Mouse (Mus musculus): Measurements from ENCODE around the gene Gm10681. TPM values are rescaled to one million over a fixed set of nuclear protein-coding genes. Genes with fewer than 3 reads are reported as not detected.
"Not testable (repeated sequence)": the region's sequence is repeated elsewhere in the genome, so short reads cannot be mapped to it uniquely, and the experiment has no call there.

Gm10681 gene
- total and polyA plus RNA-seq, 3 experiments: not detected

GRCm38 (mm10) chr3:98560711-98561110 is 27.9 kb downstream of the Gm10681 start:
- not testable (repeated sequence) for H3K9ac ChIP-seq (ENCODE audit: control insufficient read depth, low read depth, low read length, poor library complexity, severe bottlenecking); H3K36me3 ChIP-seq (ENCODE audit: control insufficient read depth in 1 of 2, insufficient read depth in 2 of 2, low read length in 2 of 2); H3K79me2 ChIP-seq (ENCODE audit: control insufficient read depth, insufficient read depth, low read length, poor library complexity); H3K27ac ChIP-seq (ENCODE audit: control insufficient read depth, low read depth, low read length); H3K27me3 ChIP-seq (ENCODE audit: control insufficient read depth in 1 of 2, insufficient read depth in 2 of 2, low read length in 2 of 2); H3K9me3 ChIP-seq (replicated peaks; ENCODE audit: insufficient read depth, low read length); DNase-seq (ENCODE audit: low read depth, low spot score); H3K4me1 ChIP-seq (ENCODE audit: control insufficient read depth in 1 of 2, insufficient read depth in 2 of 2, low read length in 2 of 2); H3K4me3 ChIP-seq (ENCODE audit: control insufficient read depth in 1 of 2, insufficient read depth in 1 of 2, low read depth in 2 of 2, low read length in 2 of 2)

GRCm38 (mm10) chr3:98550832-98551231 is 37.8 kb downstream of the Gm10681 start:
- DNase-seq (ENCODE audit: low read depth, low spot score); H3K79me2 ChIP-seq (ENCODE audit: control insufficient read depth, insufficient read depth, low read length, poor library complexity); H3K36me3 ChIP-seq (ENCODE audit: control insufficient read depth in 1 of 2, insufficient read depth in 2 of 2, low read length in 2 of 2); H3K9me3 ChIP-seq (replicated peaks; ENCODE audit: insufficient read depth, low read length); H3K27ac ChIP-seq (ENCODE audit: control insufficient read depth, low read depth, low read length); H3K4me3 ChIP-seq (ENCODE audit: control insufficient read depth in 1 of 2, insufficient read depth in 1 of 2, low read depth in 2 of 2, low read length in 2 of 2); H3K4me1 ChIP-seq (ENCODE audit: control insufficient read depth in 1 of 2, insufficient read depth in 2 of 2, low read length in 2 of 2); H3K9ac ChIP-seq (ENCODE audit: control insufficient read depth, low read depth, low read length, poor library complexity, severe bottlenecking); H3K27me3 ChIP-seq (ENCODE audit: control insufficient read depth in 1 of 2, insufficient read depth in 2 of 2, low read length in 2 of 2): not testable (repeated sequence)

- not testable (repeated sequence) for H3K9ac ChIP-seq (ENCODE audit: control insufficient read depth, low read depth, low read length, poor library complexity, severe bottlenecking)
Measured at GRCm38 (mm10) chr3:98550215-98550614, 38.4 kb downstream of the Gm10681 start.

GRCm38 (mm10) chr3:98548495-98548894 is 40.1 kb downstream of the Gm10681 start:
- not testable (repeated sequence) for H3K36me3 ChIP-seq (ENCODE audit: control insufficient read depth in 1 of 2, insufficient read depth in 2 of 2, low read length in 2 of 2); H3K4me1 ChIP-seq (ENCODE audit: control insufficient read depth in 1 of 2, insufficient read depth in 2 of 2, low read length in 2 of 2); H3K9me3 ChIP-seq (replicated peaks; ENCODE audit: insufficient read depth, low read length); H3K4me3 ChIP-seq (ENCODE audit: control insufficient read depth in 1 of 2, insufficient read depth in 1 of 2, low read depth in 2 of 2, low read length in 2 of 2); DNase-seq (ENCODE audit: low read depth, low spot score); H3K79me2 ChIP-seq (ENCODE audit: control insufficient read depth, insufficient read depth, low read length, poor library complexity); H3K27ac ChIP-seq (ENCODE audit: control insufficient read depth, low read depth, low read length); H3K27me3 ChIP-seq (ENCODE audit: control insufficient read depth in 1 of 2, insufficient read depth in 2 of 2, low read length in 2 of 2); H3K9ac ChIP-seq (ENCODE audit: control insufficient read depth, low read depth, low read length, poor library complexity, severe bottlenecking)

More at GRCm38 (mm10) chr3:98550215-98550614, 38.4 kb downstream of the Gm10681 start:
- not testable (repeated sequence) for H3K36me3 ChIP-seq (ENCODE audit: control insufficient read depth in 1 of 2, insufficient read depth in 2 of 2, low read length in 2 of 2); DNase-seq (ENCODE audit: low read depth, low spot score); H3K27ac ChIP-seq (ENCODE audit: control insufficient read depth, low read depth, low read length); H3K79me2 ChIP-seq (ENCODE audit: control insufficient read depth, insufficient read depth, low read length, poor library complexity); H3K4me3 ChIP-seq (ENCODE audit: control insufficient read depth in 1 of 2, insufficient read depth in 1 of 2, low read depth in 2 of 2, low read length in 2 of 2); H3K27me3 ChIP-seq (ENCODE audit: control insufficient read depth in 1 of 2, insufficient read depth in 2 of 2, low read length in 2 of 2); H3K4me1 ChIP-seq (ENCODE audit: control insufficient read depth in 1 of 2, insufficient read depth in 2 of 2, low read length in 2 of 2); H3K9me3 ChIP-seq (replicated peaks; ENCODE audit: insufficient read depth, low read length)

GRCm38 (mm10) chr3:98547641-98548040 is 41.0 kb downstream of the Gm10681 start:
- not testable (repeated sequence) for H3K79me2 ChIP-seq (ENCODE audit: control insufficient read depth, insufficient read depth, low read length, poor library complexity); H3K27me3 ChIP-seq (ENCODE audit: control insufficient read depth in 1 of 2, insufficient read depth in 2 of 2, low read length in 2 of 2); H3K27ac ChIP-seq (ENCODE audit: control insufficient read depth, low read depth, low read length); DNase-seq (ENCODE audit: low read depth, low spot score); H3K9ac ChIP-seq (ENCODE audit: control insufficient read depth, low read depth, low read length, poor library complexity, severe bottlenecking); H3K36me3 ChIP-seq (ENCODE audit: control insufficient read depth in 1 of 2, insufficient read depth in 2 of 2, low read length in 2 of 2); H3K4me1 ChIP-seq (ENCODE audit: control insufficient read depth in 1 of 2, insufficient read depth in 2 of 2, low read length in 2 of 2); H3K9me3 ChIP-seq (replicated peaks; ENCODE audit: insufficient read depth, low read length); H3K4me3 ChIP-seq (ENCODE audit: control insufficient read depth in 1 of 2, insufficient read depth in 1 of 2, low read depth in 2 of 2, low read length in 2 of 2)

- H3K27ac ChIP-seq (ENCODE audit: control insufficient read depth, low read depth, low read length): not testable (repeated sequence)
Measured at GRCm38 (mm10) chr3:98524978-98525377, 63.6 kb downstream of the Gm10681 start.

GRCm38 (mm10) chr3:98524552-98524951 is 64.1 kb downstream of the Gm10681 start:
- not testable (repeated sequence) for H3K27ac ChIP-seq (ENCODE audit: control insufficient read depth, low read depth, low read length); H3K79me2 ChIP-seq (ENCODE audit: control insufficient read depth, insufficient read depth, low read length, poor library complexity); H3K4me3 ChIP-seq (ENCODE audit: control insufficient read depth in 1 of 2, insufficient read depth in 1 of 2, low read depth in 2 of 2, low read length in 2 of 2); H3K9ac ChIP-seq (ENCODE audit: control insufficient read depth, low read depth, low read length, poor library complexity, severe bottlenecking); DNase-seq (ENCODE audit: low read depth, low spot score); H3K4me1 ChIP-seq (ENCODE audit: control insufficient read depth in 1 of 2, insufficient read depth in 2 of 2, low read length in 2 of 2); H3K9me3 ChIP-seq (replicated peaks; ENCODE audit: insufficient read depth, low read length); H3K36me3 ChIP-seq (ENCODE audit: control insufficient read depth in 1 of 2, insufficient read depth in 2 of 2, low read length in 2 of 2); H3K27me3 ChIP-seq (ENCODE audit: control insufficient read depth in 1 of 2, insufficient read depth in 2 of 2, low read length in 2 of 2)

More at GRCm38 (mm10) chr3:98524978-98525377, 63.6 kb downstream of the Gm10681 start:
- not testable (repeated sequence) for DNase-seq (ENCODE audit: low read depth, low spot score); H3K9me3 ChIP-seq (replicated peaks; ENCODE audit: insufficient read depth, low read length); H3K4me1 ChIP-seq (ENCODE audit: control insufficient read depth in 1 of 2, insufficient read depth in 2 of 2, low read length in 2 of 2); H3K79me2 ChIP-seq (ENCODE audit: control insufficient read depth, insufficient read depth, low read length, poor library complexity); H3K4me3 ChIP-seq (ENCODE audit: control insufficient read depth in 1 of 2, insufficient read depth in 1 of 2, low read depth in 2 of 2, low read length in 2 of 2); H3K27me3 ChIP-seq (ENCODE audit: control insufficient read depth in 1 of 2, insufficient read depth in 2 of 2, low read length in 2 of 2); H3K36me3 ChIP-seq (ENCODE audit: control insufficient read depth in 1 of 2, insufficient read depth in 2 of 2, low read length in 2 of 2); H3K9ac ChIP-seq (ENCODE audit: control insufficient read depth, low read depth, low read length, poor library complexity, severe bottlenecking)
